Mouse (Mus musculus): ENCODE measurements around the gene Tspan18. TPM values are rescaled to one million over a fixed set of nuclear protein-coding genes. Genes with fewer than 3 reads are reported as not detected.

Gene Tspan18
- polyA plus RNA-seq, 1 experiment from 2014 or later = 48.2 TPM

DNA sequence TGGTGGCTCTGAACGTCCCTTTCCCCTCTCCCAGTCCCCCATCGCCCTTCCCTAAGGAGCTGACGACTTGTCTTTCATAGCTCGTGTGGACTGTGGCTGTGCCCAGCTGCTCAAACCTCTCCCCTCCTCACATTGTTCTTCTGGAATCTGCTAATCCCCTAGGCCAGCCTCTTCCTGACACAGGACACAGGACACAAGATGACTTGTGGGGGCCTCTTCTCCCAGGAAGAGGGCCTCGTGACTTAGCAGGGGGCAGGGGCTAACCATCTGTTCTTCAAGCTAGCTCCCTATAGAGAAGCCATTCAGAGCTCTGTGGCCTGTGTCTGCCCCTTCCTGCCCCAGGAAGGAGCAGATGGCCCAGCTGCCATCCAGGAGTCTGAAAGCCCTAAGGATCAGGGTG is 160.1 kb downstream of the Tspan18 start:
- Histone ChIP-seq H3K9ac (ENCODE audit: low read length) (no peak overlapping the region), H3K36me3 (ENCODE audit: control insufficient read depth, insufficient read depth, low read length) (no peaks in the 10 kb centered on the region), H3K4me2 (ENCODE audit: low read length) (no peak overlapping the region), H3K9me3 (ENCODE audit: control insufficient read depth, low read length) (no peaks in the 10 kb centered on the region), H3K27ac (replicated peaks in 1 of 2; ENCODE audit: control insufficient read depth in 1 of 2, insufficient read depth in 1 of 2, low read depth in 2 of 2, low read length in 2 of 2) (no peak overlapping the region), H3K4me3 (ENCODE audit: control insufficient read depth in 1 of 2, insufficient read depth in 1 of 2, low read depth in 1 of 2, low read length in 2 of 2) (no peak overlapping the region), H3K27me3 (ENCODE audit: control insufficient read depth, insufficient read depth, low read length) (peaks cover 35% of the 10 kb centered on the region), H3K4me1 (ENCODE audit: control insufficient read depth in 2 of 2, insufficient read depth in 2 of 2, low read length in 2 of 2) (peaks cover 4 to 9% of the 10 kb centered on the region in 2 experiments; a peak in 2 of 4 replicates)
- ATAC-seq (ENCODE audit: insufficient number of reproducible peaks, insufficient read depth, low FRiP score, low read depth) = no peak
- WGBS = 25% methylated on average over 5 of the region's 5 CpGs

DNA sequence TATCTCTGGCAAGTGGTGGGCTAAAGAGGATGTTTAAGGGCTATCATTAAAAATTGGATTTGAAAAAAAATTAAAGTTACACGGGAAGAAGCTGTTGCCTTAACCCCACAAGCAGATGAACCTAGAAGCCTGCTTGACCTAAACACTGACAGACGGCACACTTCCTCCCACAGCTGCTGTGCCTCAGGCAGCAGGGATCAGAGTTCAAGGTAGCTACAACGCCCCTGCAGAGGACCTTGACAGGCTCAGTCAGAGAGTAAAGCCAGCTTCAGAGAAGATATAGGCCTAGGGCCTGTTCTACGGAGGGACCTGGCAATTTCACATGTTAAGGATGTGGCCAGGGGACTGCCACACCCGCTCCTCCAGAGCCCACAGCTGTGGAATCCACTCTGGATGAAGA is 161.8 kb downstream of the Tspan18 start:
- Histone ChIP-seq H3K4me2 (ENCODE audit: low read length) (no peak overlapping the region), H3K36me3 (ENCODE audit: control insufficient read depth, insufficient read depth, low read length) (no peaks in the 10 kb centered on the region), H3K9me3 (ENCODE audit: control insufficient read depth, low read length) (no peaks in the 10 kb centered on the region), H3K4me1 (ENCODE audit: control insufficient read depth in 2 of 2, insufficient read depth in 2 of 2, low read length in 2 of 2) (peaks cover 4 to 9% of the 10 kb centered on the region in 2 experiments; a peak in 2 of 4 replicates), H3K4me3 (ENCODE audit: control insufficient read depth in 1 of 2, insufficient read depth in 1 of 2, low read depth in 1 of 2, low read length in 2 of 2) (no peak overlapping the region), H3K27ac (replicated peaks in 1 of 2; ENCODE audit: control insufficient read depth in 1 of 2, insufficient read depth in 1 of 2, low read depth in 2 of 2, low read length in 2 of 2) (no peak overlapping the region), H3K27me3 (ENCODE audit: control insufficient read depth, insufficient read depth, low read length) (peaks cover 19% of the 10 kb centered on the region), H3K9ac (ENCODE audit: low read length) (no peak overlapping the region)
- no peak for ATAC-seq (ENCODE audit: insufficient number of reproducible peaks, insufficient read depth, low FRiP score, low read depth)
- 61% methylated on average over 5 of the region's 5 CpGs for WGBS

DNA sequence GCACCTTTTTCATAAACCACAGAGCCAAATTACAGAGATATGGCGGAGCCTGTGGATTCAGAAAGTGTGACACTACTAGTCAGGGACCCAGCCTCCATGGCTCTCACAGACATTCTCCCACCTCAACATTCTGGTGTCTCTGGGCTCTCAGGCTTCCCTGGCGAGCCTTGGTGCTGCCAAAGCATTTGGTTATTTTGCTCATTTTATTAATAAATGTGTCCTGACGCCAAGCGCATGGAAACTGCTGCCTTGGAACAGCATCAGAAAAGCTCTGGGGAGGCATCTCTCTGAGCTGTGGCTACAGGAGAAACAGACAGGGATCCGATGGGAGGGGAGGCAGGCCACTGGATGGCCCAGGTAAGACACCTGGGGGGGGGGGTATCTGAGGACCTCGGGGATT is 162.4 kb downstream of the Tspan18 start:
- 73% methylated on average over 6 of the region's 6 CpGs for WGBS
- Histone ChIP-seq H3K4me3 (ENCODE audit: control insufficient read depth in 1 of 2, insufficient read depth in 1 of 2, low read depth in 1 of 2, low read length in 2 of 2) (no peak overlapping the region), H3K9me3 (ENCODE audit: control insufficient read depth, low read length) (no peaks in the 10 kb centered on the region), H3K4me2 (ENCODE audit: low read length) (no peak overlapping the region), H3K27me3 (ENCODE audit: control insufficient read depth, insufficient read depth, low read length) (peaks cover 15% of the 10 kb centered on the region), H3K36me3 (ENCODE audit: control insufficient read depth, insufficient read depth, low read length) (no peaks in the 10 kb centered on the region), H3K27ac (replicated peaks in 1 of 2; ENCODE audit: control insufficient read depth in 1 of 2, insufficient read depth in 1 of 2, low read depth in 2 of 2, low read length in 2 of 2) (no peak overlapping the region), H3K4me1 (ENCODE audit: control insufficient read depth in 2 of 2, insufficient read depth in 2 of 2, low read length in 2 of 2) (peaks cover 4 to 6% of the 10 kb centered on the region in 2 experiments; a peak in 2 of 4 replicates), H3K9ac (ENCODE audit: low read length) (no peak overlapping the region)
- ATAC-seq (ENCODE audit: insufficient number of reproducible peaks, insufficient read depth, low FRiP score, low read depth) = no peak

DNA sequence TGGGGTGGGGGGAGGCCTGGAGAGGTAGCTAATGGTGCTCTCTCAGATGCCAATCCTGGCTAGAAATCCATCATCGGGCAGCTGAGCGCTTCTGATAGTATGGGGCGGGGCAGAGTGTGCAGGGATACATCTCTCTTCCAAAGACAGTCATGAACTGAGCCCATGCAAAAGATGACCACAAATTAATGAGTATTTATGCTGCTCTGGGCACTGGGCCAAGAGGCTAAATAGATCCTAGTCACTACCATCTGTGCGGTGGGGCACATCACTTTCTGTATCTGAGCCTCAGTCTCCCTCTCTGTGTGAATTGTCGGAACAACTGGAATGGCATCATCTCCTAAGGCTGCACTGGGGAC is 163.5 kb downstream of the Tspan18 start:
- Histone ChIP-seq H3K9ac (ENCODE audit: low read length) (no peak overlapping the region), H3K36me3 (ENCODE audit: control insufficient read depth, insufficient read depth, low read length) (no peaks in the 10 kb centered on the region), H3K27ac (replicated peaks in 1 of 2; ENCODE audit: control insufficient read depth in 1 of 2, insufficient read depth in 1 of 2, low read depth in 2 of 2, low read length in 2 of 2) (no peak overlapping the region), H3K4me2 (ENCODE audit: low read length) (no peak overlapping the region), H3K4me3 (ENCODE audit: control insufficient read depth in 1 of 2, insufficient read depth in 1 of 2, low read depth in 1 of 2, low read length in 2 of 2) (no peak overlapping the region), H3K27me3 (ENCODE audit: control insufficient read depth, insufficient read depth, low read length) (peaks cover 8% of the 10 kb centered on the region; the same call in 1 of the 2 replicates), H3K9me3 (ENCODE audit: control insufficient read depth, low read length) (no peaks in the 10 kb centered on the region), H3K4me1 (ENCODE audit: control insufficient read depth in 2 of 2, insufficient read depth in 2 of 2, low read length in 2 of 2) (peaks cover 4 to 5% of the 10 kb centered on the region in 2 experiments; a peak in 3 of 4 replicates)
- no peak for ATAC-seq (ENCODE audit: insufficient number of reproducible peaks, insufficient read depth, low FRiP score, low read depth)
- WGBS = 68% methylated on average over 5 of the region's 5 CpGs

DNA sequence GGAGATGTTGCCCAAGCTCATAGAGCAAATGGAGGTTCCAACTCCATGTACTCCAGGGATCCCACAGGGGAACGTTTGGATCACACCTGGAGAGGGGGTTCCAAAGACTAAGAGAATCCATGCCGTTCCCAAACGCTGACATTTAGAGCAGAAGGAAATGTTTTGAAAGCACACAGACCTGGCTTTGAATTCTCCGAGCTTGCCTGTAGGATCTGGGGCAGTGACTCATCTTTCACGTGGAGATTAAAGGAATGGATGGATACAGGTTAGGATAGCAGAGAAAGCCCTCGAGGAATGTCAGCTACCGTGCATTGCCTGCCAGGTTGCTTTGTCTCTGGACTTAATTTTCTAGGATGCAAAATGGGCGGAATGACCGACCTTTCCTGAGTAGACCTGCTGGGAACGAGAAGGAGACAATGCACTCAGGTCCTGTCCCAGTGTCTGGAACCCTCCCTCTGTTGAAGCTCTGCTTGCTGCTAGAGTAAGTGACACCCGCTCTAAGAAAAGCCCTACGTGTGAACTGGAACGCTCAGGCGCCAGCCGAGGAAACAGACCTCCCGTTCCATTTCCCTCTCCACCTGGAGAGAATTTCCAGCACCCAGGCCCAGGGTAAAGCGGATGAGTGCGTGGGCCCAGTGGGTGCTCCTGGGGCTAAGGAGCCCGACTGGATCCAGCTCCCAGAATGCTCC is 164.0 kb downstream of the Tspan18 start:
- Histone ChIP-seq H3K36me3 (ENCODE audit: control insufficient read depth, insufficient read depth, low read length) (no peaks in the 10 kb centered on the region), H3K4me2 (ENCODE audit: low read length) (no peak overlapping the region), H3K4me3 (ENCODE audit: control insufficient read depth in 1 of 2, insufficient read depth in 1 of 2, low read depth in 1 of 2, low read length in 2 of 2) (no peak overlapping the region), H3K27ac (replicated peaks in 1 of 2; ENCODE audit: control insufficient read depth in 1 of 2, insufficient read depth in 1 of 2, low read depth in 2 of 2, low read length in 2 of 2) (no peak overlapping the region), H3K4me1 (ENCODE audit: control insufficient read depth in 2 of 2, insufficient read depth in 2 of 2, low read length in 2 of 2) (peaks cover 4 to 5% of the 10 kb centered on the region in 2 experiments; a peak in 3 of 4 replicates), H3K9me3 (ENCODE audit: control insufficient read depth, low read length) (no peaks in the 10 kb centered on the region), H3K9ac (ENCODE audit: low read length) (no peak overlapping the region), H3K27me3 (ENCODE audit: control insufficient read depth, insufficient read depth, low read length) (0 out of 2 replicates have a peak, but pooled peaks cover 7% of the 10 kb centered on the region)
- no peak for ATAC-seq (ENCODE audit: insufficient number of reproducible peaks, insufficient read depth, low FRiP score, low read depth)
- 50% methylated on average over 19 of the region's 19 CpGs for WGBS

DNA sequence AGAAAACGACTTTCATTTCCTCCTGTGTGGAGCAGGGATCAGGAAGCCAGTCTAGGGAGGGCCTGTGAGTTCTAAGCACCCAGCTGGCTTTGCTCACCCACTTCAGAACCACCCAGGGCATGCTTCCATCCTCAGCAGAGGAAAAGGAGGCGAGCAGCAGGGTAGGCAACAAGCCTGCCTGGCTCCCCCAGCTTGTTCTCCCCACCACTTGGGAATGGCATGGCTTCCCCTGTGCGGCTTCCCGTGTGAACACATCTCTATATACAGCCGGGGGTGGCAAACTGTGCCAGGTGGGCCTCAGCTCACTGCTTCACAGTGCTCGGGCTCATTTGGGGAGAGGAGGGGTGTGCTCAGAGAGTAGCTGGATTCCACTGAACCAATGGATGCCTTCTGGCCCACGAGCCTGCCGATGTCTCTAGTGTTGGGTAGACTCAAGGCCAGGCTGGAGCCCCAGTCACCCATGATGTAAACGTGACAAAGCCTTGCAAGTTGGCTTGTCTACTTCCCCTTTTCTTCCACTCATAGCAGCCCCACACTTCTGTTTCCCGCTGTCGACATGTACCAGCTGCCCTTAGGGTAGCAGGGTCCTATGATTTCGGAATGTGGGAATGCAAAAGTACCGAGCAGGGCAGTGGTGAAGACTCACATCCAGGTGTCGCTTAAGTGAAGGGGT is 167.4 kb downstream of the Tspan18 start:
- Histone ChIP-seq H3K27me3 (ENCODE audit: control insufficient read depth, insufficient read depth, low read length) (0 out of 2 replicates have a peak, but pooled peaks cover 6% of the 10 kb centered on the region), H3K9me3 (ENCODE audit: control insufficient read depth, low read length) (no peaks in the 10 kb centered on the region), H3K4me3 (ENCODE audit: control insufficient read depth in 1 of 2, insufficient read depth in 1 of 2, low read depth in 1 of 2, low read length in 2 of 2) (no peak overlapping the region), H3K4me2 (ENCODE audit: low read length) (no peak overlapping the region), H3K4me1 (ENCODE audit: control insufficient read depth in 2 of 2, insufficient read depth in 2 of 2, low read length in 2 of 2) (peaks cover 11 to 16% of the 10 kb centered on the region in 2 experiments), H3K27ac (replicated peaks in 1 of 2; ENCODE audit: control insufficient read depth in 1 of 2, insufficient read depth in 1 of 2, low read depth in 2 of 2, low read length in 2 of 2) (no peak overlapping the region), H3K9ac (ENCODE audit: low read length) (no peak overlapping the region), H3K36me3 (ENCODE audit: control insufficient read depth, insufficient read depth, low read length) (no peaks in the 10 kb centered on the region)
- ATAC-seq (ENCODE audit: insufficient number of reproducible peaks, insufficient read depth, low FRiP score, low read depth) = no peak
- WGBS = 76% methylated on average over 14 of the region's 14 CpGs

DNA sequence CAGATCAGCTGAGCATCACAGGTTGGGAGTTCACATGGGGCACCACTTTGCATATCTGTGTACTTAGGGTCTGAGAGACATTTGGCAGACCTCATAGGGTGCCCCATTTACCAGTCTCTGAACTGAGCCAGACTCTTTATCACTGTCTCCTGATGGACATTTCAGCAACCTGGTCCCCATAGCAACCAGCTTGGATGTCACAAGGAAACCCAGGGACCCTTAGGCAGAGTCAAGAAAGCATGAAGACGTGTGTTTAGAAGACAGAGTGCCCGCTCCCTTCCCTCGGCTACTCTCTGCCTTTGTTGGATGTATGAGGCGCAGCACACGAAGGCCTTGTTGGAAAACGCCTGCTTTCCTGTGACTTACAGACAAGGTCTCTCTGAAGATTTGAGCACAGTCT is 168.0 kb downstream of the Tspan18 start:
- Histone ChIP-seq H3K4me2 (ENCODE audit: low read length) (no peak overlapping the region), H3K9ac (ENCODE audit: low read length) (no peak overlapping the region), H3K36me3 (ENCODE audit: control insufficient read depth, insufficient read depth, low read length) (no peaks in the 10 kb centered on the region), H3K27ac (replicated peaks in 1 of 2; ENCODE audit: control insufficient read depth in 1 of 2, insufficient read depth in 1 of 2, low read depth in 2 of 2, low read length in 2 of 2) (no peak overlapping the region), H3K27me3 (ENCODE audit: control insufficient read depth, insufficient read depth, low read length) (0 out of 2 replicates have a peak, but pooled peaks cover under 1% of the 10 kb centered on the region), H3K9me3 (ENCODE audit: control insufficient read depth, low read length) (no peaks in the 10 kb centered on the region), H3K4me3 (ENCODE audit: control insufficient read depth in 1 of 2, insufficient read depth in 1 of 2, low read depth in 1 of 2, low read length in 2 of 2) (no peak overlapping the region), H3K4me1 (ENCODE audit: control insufficient read depth in 2 of 2, insufficient read depth in 2 of 2, low read length in 2 of 2) (peaks cover 11 to 16% of the 10 kb centered on the region in 2 experiments)
- WGBS = 59% methylated on average over 6 of the region's 6 CpGs
- no peak for ATAC-seq (ENCODE audit: insufficient number of reproducible peaks, insufficient read depth, low FRiP score, low read depth)
